9 mouse cellular contexts compared by ENCODE assay signal in genomic region chr5:88364768-88365167, GRCm38 (mm10). TPM values are rescaled to one million over a fixed set of nuclear protein-coding genes. Genes with fewer than 3 reads are reported as not detected.
DNase-seq lines count a peak whose midpoint lies in the region; ATAC-seq and TF ChIP-seq lines count a peak whose summit lies in the region.
"Had no signal": no experiment of that assay in that cellular context is flagged by ENCODE, and none has a peak within 500 bp of the region (broad histone marks: within the 10 kb centered on the region; RNA-seq: fewer than 3 reads in every experiment).

No protein-coding gene starts in this region.

- no peak overlapping the region for H3K9ac ChIP-seq in kidney, embryonic 16.5 days (replicated peaks; ENCODE audit: low read length)
- no peak overlapping the region for H3K9ac ChIP-seq in ES-E14 (ENCODE audit: insufficient read depth, low read depth, low read length, poor library complexity, severe bottlenecking)

- no peak overlapping the region for H3K27ac ChIP-seq in kidney, embryonic 16.5 days (ENCODE audit: low read length)
- no peak overlapping the region for H3K27ac ChIP-seq in ES-E14 (ENCODE audit: insufficient read depth, low read depth, low read length, poor library complexity, severe bottlenecking)

- no peak for TF ChIP-seq POLR2A in brain, embryonic 14.5 days (IDR thresholded peaks at IDR 0.05; ENCODE audit: borderline replicate concordance, extremely low read depth, insufficient read depth, insufficient read length, poor library complexity, severe bottlenecking)

- H3K9me3 ChIP-seq in kidney, embryonic 16.5 days (ENCODE audit: low read length): no peaks in the 10 kb centered on the region
- H3K9me3 ChIP-seq in ES-E14 (ENCODE audit: control insufficient read depth, insufficient read depth, low read depth, low read length): no peaks in the 10 kb centered on the region

- ATAC-seq in kidney, embryonic 16.5 days (ENCODE audit: low FRiP score, low TSS enrichment): no peak

- intact Hi-C loops in left cerebral cortex, postnatal 4 days (cut with DNase I): no loop called here

- H3K4me1 ChIP-seq in kidney, embryonic 16.5 days (ENCODE audit: insufficient read depth, low read length): no peaks in the 10 kb centered on the region
- no peaks in the 10 kb centered on the region for H3K4me1 ChIP-seq in ES-E14 (ENCODE audit: control insufficient read depth in 2 of 2, insufficient read depth in 2 of 2, low read length in 2 of 2, poor library complexity in 1 of 2)

- H3K4me2 ChIP-seq in kidney, embryonic 16.5 days (replicated peaks; ENCODE audit: low read depth, low read length): no peak overlapping the region

- H3K27me3 ChIP-seq in kidney, embryonic 16.5 days (ENCODE audit: insufficient read depth, low read length): no peaks in the 10 kb centered on the region
- H3K27me3 ChIP-seq in splenic B cell, adult 2 months (ENCODE audit: control insufficient read depth, insufficient read depth, low read length, poor library complexity, severe bottlenecking): no peaks in the 10 kb centered on the region

- H3K4me3 ChIP-seq in kidney, embryonic 16.5 days (ENCODE audit: low read length): no peak overlapping the region
- no peak overlapping the region for H3K4me3 ChIP-seq in ES-E14 (ENCODE audit: insufficient read depth in 1 of 2, low read depth in 1 of 2, low read length in 2 of 2, poor library complexity in 1 of 2, severe bottlenecking in 1 of 2)

- no peaks in the 10 kb centered on the region for H3K36me3 ChIP-seq in kidney, embryonic 16.5 days (ENCODE audit: insufficient read depth, low read length)
- no peaks in the 10 kb centered on the region for H3K36me3 ChIP-seq in ES-E14 (ENCODE audit: control insufficient read depth, insufficient read depth, low read length, poor library complexity, severe bottlenecking)
- no peaks in the 10 kb centered on the region for H3K36me3 ChIP-seq in splenic B cell, adult 2 months (ENCODE audit: control insufficient read depth, insufficient read depth, low read length, poor library complexity, severe bottlenecking)

- DNase-seq in kidney, adult 18-20 months: peak; percentile 34
- peak; percentile 53 for DNase-seq in ES-E14 (ENCODE audit: low read depth, low spot score)
- peak; percentile 67 for DNase-seq in brain, embryonic 14.5 days (ENCODE audit: low read depth)
- DNase-seq in hindlimb bud, embryonic 11.5 days (ENCODE audit: extremely low spot score, low read depth, low spot score): peak; percentile 22
- DNase-seq in left cerebral cortex, postnatal 4 days: peak; percentile 8
- peak; percentile 29 for DNase-seq in splenic B cell, adult 2 months (ENCODE audit: low read depth, low spot score)
- no peak for DNase-seq in natural killer cell, adult 2 months (ENCODE audit: low spot score in 2 of 2)

- peak; percentile 71; the same call in 1 of the 2 replicates for TF ChIP-seq CTCF in brain, embryonic 14.5 days (IDR thresholded peaks at IDR 0.05; ENCODE audit: borderline replicate concordance, extremely low read depth, insufficient read depth, insufficient read length)

- WGBS in kidney, embryonic 16.5 days: 0% methylated on average over 5 of the region's 5 CpGs

- in situ Hi-C loops in ES-E14 (cut with MboI; ENCODE audit: low sequenced_read_pairs in 2 of 2, unreplicated experiment in 2 of 2): no loop called here

TF ChIP-seq in ES-E14, 5 proteins besides CTCF, POLR2A, EP300 and RAD21:
- TF ChIP-seq HCFC1 (IDR thresholded peaks at IDR 0.05; ENCODE audit: borderline replicate concordance, insufficient read depth, low read length) (no peak), ZNF384 (IDR thresholded peaks at IDR 0.05; ENCODE audit: low read depth, low read length) (no peak), ZC3H11A (IDR thresholded peaks at IDR 0.05; ENCODE audit: borderline replicate concordance, low read depth, low read length) (peak; percentile 96), CHD2 (IDR thresholded peaks at IDR 0.05; ENCODE audit: low read depth, low read length) (no peak), MAFK (IDR thresholded peaks at IDR 0.05; ENCODE audit: insufficient read depth, low read depth, low read length) (peak; percentile 74)

RNA-seq across cellular contexts. Expression of gene Amtn, which starts 11.1 kb away (rescaled TPM):
- polyA plus RNA-seq in kidney, embryonic 16.5 days (2015; fragmentation: Nextera tagmentation; extraction: Ambion mirVana): not detected in 2 replicates
- not detected in 2 replicates for total RNA-seq in ES-E14 (2012; rRNA removed)
- polyA plus RNA-seq in brain, embryonic 14.5 days (2012; rRNA removed): not detected in 2 replicates
- total RNA-seq in left cerebral cortex, postnatal 4 days (2021): not detected
- polyA plus RNA-seq: frontal cortex, adult 2 months had no signal

RNA-seq across cellular contexts. Expression of gene Prol1, which starts 47.7 kb away (rescaled TPM):
- polyA plus RNA-seq in kidney, embryonic 16.5 days (2015; fragmentation: Nextera tagmentation; extraction: Ambion mirVana): not detected in 2 replicates
- not detected in 2 replicates for total RNA-seq in ES-E14 (2012; rRNA removed)
- polyA plus RNA-seq in brain, embryonic 14.5 days (2012; rRNA removed): not detected in 2 replicates
- not detected for total RNA-seq in left cerebral cortex, postnatal 4 days (2021)
- polyA plus RNA-seq: frontal cortex, adult 2 months had no signal

Comparison
In these comparisons a context has a peak if more than half of its experiments do, and no peak if none do; other contexts are left out.
1. DNase-seq: peak in kidney, adult 18-20 months (single experiment), ES-E14 (single experiment), brain, embryonic 14.5 days (single experiment), hindlimb bud, embryonic 11.5 days (single experiment), left cerebral cortex, postnatal 4 days (single experiment) and splenic B cell, adult 2 months (single experiment); none in natural killer cell, adult 2 months (0 of 2).